Mouse (Mus musculus): ENCODE data around the gene Irak4. TPM values are rescaled to one million over a fixed set of nuclear protein-coding genes. Genes with fewer than 3 reads are reported as not detected.

The Irak4 gene
- polyA plus RNA-seq, 1 experiment = 15.6 TPM

DNA sequence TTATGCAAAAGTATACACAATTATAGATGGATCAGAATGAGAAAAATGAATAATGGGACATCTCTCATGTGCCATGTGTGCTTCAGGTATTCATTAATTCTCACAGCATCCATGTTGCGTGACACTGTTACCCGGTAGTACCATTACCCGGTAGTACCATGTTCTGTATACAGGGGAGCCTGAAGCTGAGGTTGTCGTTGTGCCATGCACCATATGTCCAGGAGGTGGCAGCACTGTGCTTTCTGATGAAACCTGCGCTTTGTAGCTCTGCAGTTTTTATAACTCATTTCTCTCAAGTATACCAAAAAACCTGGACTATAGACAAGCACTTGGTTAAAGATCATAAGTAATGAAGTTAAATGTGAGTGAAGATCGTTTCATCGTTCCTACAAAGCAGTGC is 14.0 kb downstream of the Irak4 start:
- WGBS = 25% methylated on average over 7 of the region's 7 CpGs
- peak; percentile 64 to 76 for DNase-seq (ENCODE audit: low read depth in 1 of 2, low spot score in 2 of 2)
- no peaks in the 10 kb centered on the region for H3K4me1 ChIP-seq (ENCODE audit: control insufficient read depth, insufficient read depth, insufficient read length)
- no peak overlapping the region for H3K27ac ChIP-seq (ENCODE audit: insufficient read depth, low read length)
- TF ChIP-seq POLR2A (IDR thresholded peaks at IDR 0.05; ENCODE audit: low read depth, low read length) (no peak), CTCF (IDR thresholded peaks at IDR 0.05; ENCODE audit: extremely low read depth, insufficient read depth, insufficient read length, insufficient replicate concordance) (peak; percentile 89; the same call in 1 of the 2 replicates)
- H3K36me3 ChIP-seq (ENCODE audit: control insufficient read depth, insufficient read depth, low read length) = peaks cover 17% of the 10 kb centered on the region
- no peak overlapping the region for H3K4me3 ChIP-seq (ENCODE audit: extremely low read depth, insufficient read depth, insufficient read length)
- no peaks in the 10 kb centered on the region for H3K27me3 ChIP-seq (ENCODE audit: control insufficient read depth, insufficient read depth, low read length)

GRCm38 (mm10) chr15:94558895-94559656 is 15.6 kb downstream of the Irak4 start:
- H3K36me3 ChIP-seq (ENCODE audit: control insufficient read depth, insufficient read depth, low read length) = peaks cover 20% of the 10 kb centered on the region
- no peak overlapping the region for H3K27ac ChIP-seq (ENCODE audit: insufficient read depth, low read length)
- no peaks in the 10 kb centered on the region for H3K27me3 ChIP-seq (ENCODE audit: control insufficient read depth, insufficient read depth, low read length)
- TF ChIP-seq CTCF (IDR thresholded peaks at IDR 0.05; ENCODE audit: extremely low read depth, insufficient read depth, insufficient read length, insufficient replicate concordance) (no peak), POLR2A (IDR thresholded peaks at IDR 0.05; ENCODE audit: low read depth, low read length) (no peak)
- no peak for DNase-seq (ENCODE audit: low read depth in 1 of 2, low spot score in 2 of 2)
- H3K4me1 ChIP-seq (ENCODE audit: control insufficient read depth, insufficient read depth, insufficient read length) = no peaks in the 10 kb centered on the region
- WGBS = 83% methylated on average over 17 of the region's 17 CpGs
- no peak overlapping the region for H3K4me3 ChIP-seq (ENCODE audit: extremely low read depth, insufficient read depth, insufficient read length)

DNA sequence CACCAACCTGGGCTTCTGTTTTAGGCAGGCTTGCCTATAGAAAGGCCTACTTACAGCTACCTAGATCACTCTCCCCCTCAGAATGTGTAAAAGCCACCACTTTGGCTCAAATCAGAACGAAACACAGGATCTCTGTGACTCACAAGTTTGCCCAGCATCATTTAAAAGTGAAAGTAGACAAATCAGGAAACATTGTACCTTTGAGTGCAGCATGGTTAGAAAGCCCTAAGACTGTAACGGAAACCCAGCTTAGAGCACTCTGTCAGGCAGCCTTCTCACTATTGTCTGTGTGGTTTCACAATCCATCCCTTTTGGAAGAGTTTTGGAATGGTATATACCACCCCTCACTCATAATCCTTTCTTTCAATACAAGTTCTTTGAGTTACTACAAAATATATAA is 21.5 kb downstream of the Irak4 start:
- H3K4me3 ChIP-seq (ENCODE audit: extremely low read depth, insufficient read depth, insufficient read length) = no peak overlapping the region
- TF ChIP-seq CTCF (IDR thresholded peaks at IDR 0.05; ENCODE audit: extremely low read depth, insufficient read depth, insufficient read length, insufficient replicate concordance) = no peak
- no peak for TF ChIP-seq POLR2A (IDR thresholded peaks at IDR 0.05; ENCODE audit: low read depth, low read length)
- 44% methylated on average over 2 of the region's 2 CpGs for WGBS
- DNase-seq (ENCODE audit: low read depth in 1 of 2, low spot score in 2 of 2) = no peak
- no peaks in the 10 kb centered on the region for H3K4me1 ChIP-seq (ENCODE audit: control insufficient read depth, insufficient read depth, insufficient read length)
- H3K27me3 ChIP-seq (ENCODE audit: control insufficient read depth, insufficient read depth, low read length) = no peaks in the 10 kb centered on the region
- H3K36me3 ChIP-seq (ENCODE audit: control insufficient read depth, insufficient read depth, low read length) = peaks cover 20% of the 10 kb centered on the region
- H3K27ac ChIP-seq (ENCODE audit: insufficient read depth, low read length) = no peak overlapping the region

DNA sequence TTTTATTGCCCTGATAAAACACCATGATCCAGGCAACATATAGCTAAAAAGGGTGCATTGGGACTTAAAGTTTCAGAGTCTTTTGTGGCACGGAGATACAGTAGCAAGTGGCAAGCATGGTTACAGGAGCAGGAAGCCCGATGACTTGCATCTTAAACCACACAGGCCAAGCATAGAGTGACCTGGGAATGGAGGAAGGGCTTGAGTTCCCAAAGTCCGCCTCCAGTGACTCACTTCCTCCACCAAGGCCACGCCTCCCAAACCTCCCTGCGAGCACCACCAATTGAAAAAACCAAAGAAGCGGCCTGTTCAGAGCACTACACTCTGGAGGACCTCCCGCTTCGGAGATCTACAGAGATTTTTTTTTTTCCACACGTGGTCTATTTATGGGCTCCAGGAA is 22.4 kb downstream of the Irak4 start:
- Histone ChIP-seq H3K27me3 (ENCODE audit: control insufficient read depth, insufficient read depth, low read length) (no peaks in the 10 kb centered on the region), H3K4me1 (ENCODE audit: control insufficient read depth, insufficient read depth, insufficient read length) (no peaks in the 10 kb centered on the region), H3K27ac (ENCODE audit: insufficient read depth, low read length) (no peak overlapping the region), H3K36me3 (ENCODE audit: control insufficient read depth, insufficient read depth, low read length) (peaks cover 20% of the 10 kb centered on the region), H3K4me3 (ENCODE audit: extremely low read depth, insufficient read depth, insufficient read length) (no peak overlapping the region)
- 41% methylated on average over 9 of the region's 9 CpGs for WGBS
- TF ChIP-seq POLR2A (IDR thresholded peaks at IDR 0.05; ENCODE audit: low read depth, low read length) (no peak), CTCF (IDR thresholded peaks at IDR 0.05; ENCODE audit: extremely low read depth, insufficient read depth, insufficient read length, insufficient replicate concordance) (no peak)
- DNase-seq (ENCODE audit: low read depth in 1 of 2, low spot score in 2 of 2) = no peak

GRCm38 (mm10) chr15:94568496-94569182 is 25.2 kb downstream of the Irak4 start:
- Histone ChIP-seq H3K27ac (ENCODE audit: insufficient read depth, low read length) (no peak overlapping the region), H3K4me3 (ENCODE audit: extremely low read depth, insufficient read depth, insufficient read length) (no peak overlapping the region), H3K36me3 (ENCODE audit: control insufficient read depth, insufficient read depth, low read length) (peaks cover 10% of the 10 kb centered on the region), H3K27me3 (ENCODE audit: control insufficient read depth, insufficient read depth, low read length) (no peaks in the 10 kb centered on the region), H3K4me1 (ENCODE audit: control insufficient read depth, insufficient read depth, insufficient read length) (no peaks in the 10 kb centered on the region)
- DNase-seq (ENCODE audit: low read depth in 1 of 2, low spot score in 2 of 2) = no peak
- 92% methylated on average over 10 of the region's 10 CpGs for WGBS
- TF ChIP-seq POLR2A (IDR thresholded peaks at IDR 0.05; ENCODE audit: low read depth, low read length) (no peak), CTCF (IDR thresholded peaks at IDR 0.05; ENCODE audit: extremely low read depth, insufficient read depth, insufficient read length, insufficient replicate concordance) (no peak)

DNA sequence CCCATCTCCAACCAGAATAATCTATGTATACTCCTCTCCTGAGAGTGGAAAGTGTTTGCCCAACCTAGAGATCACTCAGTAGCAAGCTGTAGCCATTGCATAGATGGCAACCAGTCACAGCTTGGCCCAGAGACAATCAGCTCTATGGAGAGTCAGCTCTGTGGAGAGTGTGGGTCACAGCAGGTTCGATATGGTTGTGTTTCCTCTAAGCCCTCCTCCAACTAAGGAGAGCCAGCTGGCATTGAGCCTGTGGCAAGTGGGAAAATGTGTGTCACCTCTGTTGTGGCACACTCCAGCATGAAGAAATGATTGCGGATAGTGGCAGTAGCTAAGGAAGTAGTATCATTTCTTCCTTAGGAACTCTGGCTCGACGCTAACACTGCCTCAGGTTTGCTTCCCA is 28.1 kb downstream of the Irak4 start:
- WGBS = 86% methylated on average over 4 of the region's 4 CpGs
- no peaks in the 10 kb centered on the region for H3K4me1 ChIP-seq (ENCODE audit: control insufficient read depth, insufficient read depth, insufficient read length)
- TF ChIP-seq POLR2A (IDR thresholded peaks at IDR 0.05; ENCODE audit: low read depth, low read length) = no peak
- TF ChIP-seq CTCF (IDR thresholded peaks at IDR 0.05; ENCODE audit: extremely low read depth, insufficient read depth, insufficient read length, insufficient replicate concordance) = no peak
- H3K4me3 ChIP-seq (ENCODE audit: extremely low read depth, insufficient read depth, insufficient read length) = no peak overlapping the region
- no peak overlapping the region for H3K27ac ChIP-seq (ENCODE audit: insufficient read depth, low read length)
- peaks cover 5% of the 10 kb centered on the region; the same call in 1 of the 2 replicates for H3K36me3 ChIP-seq (ENCODE audit: control insufficient read depth, insufficient read depth, low read length)
- DNase-seq (ENCODE audit: low read depth in 1 of 2, low spot score in 2 of 2) = no peak
- no peaks in the 10 kb centered on the region for H3K27me3 ChIP-seq (ENCODE audit: control insufficient read depth, insufficient read depth, low read length)

DNA sequence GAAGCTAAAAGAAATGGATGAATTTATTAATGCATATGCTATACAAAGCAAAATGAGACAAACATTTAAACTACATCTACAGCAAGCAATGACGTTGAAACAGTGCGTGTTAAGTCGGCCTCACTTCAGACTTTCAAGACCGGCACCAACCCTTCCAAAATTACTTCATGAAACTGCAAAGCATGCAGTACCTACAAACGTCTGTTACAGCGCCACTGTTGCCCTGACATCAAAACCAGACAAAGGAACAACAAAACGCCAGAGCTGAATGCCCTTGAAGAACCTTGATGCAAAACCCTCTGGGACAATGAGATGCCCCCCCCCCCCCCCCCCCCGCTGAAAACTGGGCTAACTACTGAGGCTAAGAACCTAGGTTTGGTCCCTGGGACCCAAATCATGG is 29.3 kb downstream of the Irak4 start:
- Histone ChIP-seq H3K4me3 (ENCODE audit: extremely low read depth, insufficient read depth, insufficient read length) (no peak overlapping the region), H3K36me3 (ENCODE audit: control insufficient read depth, insufficient read depth, low read length) (no peaks in the 10 kb centered on the region; the same call in 1 of the 2 replicates), H3K4me1 (ENCODE audit: control insufficient read depth, insufficient read depth, insufficient read length) (no peaks in the 10 kb centered on the region), H3K27me3 (ENCODE audit: control insufficient read depth, insufficient read depth, low read length) (no peaks in the 10 kb centered on the region), H3K27ac (ENCODE audit: insufficient read depth, low read length) (no peak overlapping the region)
- no peak for TF ChIP-seq POLR2A (IDR thresholded peaks at IDR 0.05; ENCODE audit: low read depth, low read length)
- no peak for TF ChIP-seq CTCF (IDR thresholded peaks at IDR 0.05; ENCODE audit: extremely low read depth, insufficient read depth, insufficient read length, insufficient replicate concordance)
- WGBS = 72% methylated on average over 8 of the region's 8 CpGs
- no peak for DNase-seq (ENCODE audit: low read depth in 1 of 2, low spot score in 2 of 2)

Data from spleen, adult 2 months (tissue).